Mouse (Mus musculus) spleen, adult 2 months (tissue): ENCODE measurements around the gene Slc12a1.

Source experiments
- CTCF ChIP-seq: fragments of 200-500 bp; IDR thresholded peaks from 2 replicates; pipeline ENCODE4 v1.5.1; 2011; ENCODE audit warnings: mild to moderate bottlenecking, inconsistent platforms; ENCODE audit not compliant: insufficient read depth, insufficient read length, insufficient replicate concordance; ENCODE audit errors: extremely low read depth
- POLR2A ChIP-seq: fragments of 200-500 bp; IDR thresholded peaks from 2 replicates; pipeline ENCODE4 v1.6.1; 2011; ENCODE audit warnings: low read depth, low read length, inconsistent platforms

GRCm38 (mm10) chr2:125135903-125136811 lies 16.1 kb upstream of the Slc12a1 start, which contains the start of gene Ctxn2:
- no peak for TF ChIP-seq POLR2A
- TF ChIP-seq CTCF: no peak
